Mouse (Mus musculus) layer of hippocampus, postnatal 36 days (tissue): ENCODE measurements around the gene Ksr1. TPM values are rescaled to one million over a fixed set of nuclear protein-coding genes. Genes with fewer than 3 reads are reported as not detected.

Experiments used
- DNase-seq, 2 experiments: peaks; one replicate each; pipeline ENCODE4 v3.0.0; 2022
- total RNA-seq, 2 experiments: library from RNA; stranded (reverse); gene quantifications; 2 replicates each; pipeline ENCODE4 v1.2.3; 2021

Gene Ksr1
- total RNA-seq, 2 experiments from 2014 or later, result 183 to 261 TPM

DNA sequence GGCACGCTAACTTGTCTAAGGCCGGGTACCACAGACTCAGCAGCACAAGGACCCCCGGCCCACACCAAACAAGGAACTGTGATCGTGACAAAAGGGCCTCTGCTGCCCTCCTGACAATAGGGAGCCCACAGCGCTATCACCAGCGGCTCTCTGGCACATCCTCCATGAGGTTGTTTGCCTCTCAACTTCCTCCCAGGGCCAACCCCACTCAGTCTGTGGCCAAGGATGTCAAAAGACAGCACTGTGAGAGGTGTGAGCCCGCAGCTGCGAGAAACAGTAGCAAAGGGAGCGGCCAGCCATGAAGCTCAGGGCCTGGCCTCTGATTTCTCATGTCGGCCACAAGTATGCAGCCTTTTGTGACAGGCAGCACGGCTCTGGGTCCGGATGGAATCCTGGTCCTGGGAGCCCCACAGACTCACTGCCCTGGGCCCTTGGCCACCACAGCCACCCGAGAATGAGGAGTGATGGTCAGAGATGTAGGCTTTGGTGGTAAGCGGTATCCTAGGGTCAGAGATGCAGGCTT lies 104.2 kb downstream of the Ksr1 start:
- DNase-seq, result no peak

DNA sequence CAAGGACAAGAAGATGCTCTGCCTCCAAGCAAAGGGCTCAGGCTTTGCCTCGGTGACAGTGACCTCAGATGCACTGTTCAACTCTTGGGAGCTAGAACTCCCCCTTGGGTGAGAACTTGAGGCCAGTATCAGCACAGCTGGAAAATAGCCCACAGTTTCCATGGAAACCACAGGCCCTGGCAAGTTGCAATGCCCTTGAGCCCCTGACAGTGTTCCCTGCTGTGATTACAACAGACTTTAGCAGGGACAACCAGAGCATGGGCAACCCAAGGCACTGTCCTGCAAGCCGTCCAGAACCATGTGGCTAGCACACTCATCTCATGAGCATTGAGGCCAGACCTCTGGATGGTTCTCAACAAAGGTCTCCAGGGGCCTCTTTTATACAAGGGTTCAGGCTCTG lies 106.7 kb downstream of the Ksr1 start:
- DNase-seq, result no peak

DNA sequence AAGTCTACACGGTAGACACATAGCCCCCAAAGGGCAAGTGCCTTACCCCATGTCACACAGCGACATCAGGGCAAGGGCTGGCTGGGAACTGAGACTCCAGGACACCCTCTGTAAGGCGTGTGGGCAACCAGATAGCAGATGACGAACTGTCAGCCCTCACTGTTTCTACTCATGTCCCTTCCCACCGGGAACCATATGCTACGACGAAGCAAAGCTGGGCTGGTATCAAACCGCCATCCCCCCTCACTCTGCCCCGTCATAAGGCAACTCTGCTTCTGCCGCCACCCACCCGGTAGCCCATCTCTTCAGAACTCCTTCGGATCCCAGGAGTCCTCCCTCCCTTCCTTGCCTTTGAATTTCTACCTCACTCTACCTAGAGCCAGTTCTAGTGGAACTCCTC lies 108.7 kb downstream of the Ksr1 start:
- DNase-seq, result peak in 1 of 2 experiments; percentile 33

DNA sequence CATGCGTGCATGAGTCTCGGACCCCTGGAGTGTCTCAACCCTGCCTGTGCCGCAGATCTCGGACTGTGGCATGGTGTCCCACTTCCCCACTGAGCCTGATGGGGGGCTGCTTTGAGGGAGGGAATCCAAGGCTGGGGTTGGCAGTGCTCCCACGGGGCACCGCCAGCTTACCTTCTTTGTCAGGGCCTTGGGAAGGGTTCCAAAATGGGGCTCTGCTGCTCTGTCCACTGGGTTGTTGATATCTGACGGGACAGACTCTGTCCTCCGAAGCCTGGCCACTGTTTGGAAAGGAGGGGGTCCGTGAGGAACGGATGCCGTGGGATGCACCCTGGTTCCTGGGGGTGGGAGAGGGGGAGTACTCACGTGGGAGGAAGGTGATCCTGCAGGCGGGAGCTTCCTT lies 109.9 kb downstream of the Ksr1 start:
- DNase-seq, result no peak

DNA sequence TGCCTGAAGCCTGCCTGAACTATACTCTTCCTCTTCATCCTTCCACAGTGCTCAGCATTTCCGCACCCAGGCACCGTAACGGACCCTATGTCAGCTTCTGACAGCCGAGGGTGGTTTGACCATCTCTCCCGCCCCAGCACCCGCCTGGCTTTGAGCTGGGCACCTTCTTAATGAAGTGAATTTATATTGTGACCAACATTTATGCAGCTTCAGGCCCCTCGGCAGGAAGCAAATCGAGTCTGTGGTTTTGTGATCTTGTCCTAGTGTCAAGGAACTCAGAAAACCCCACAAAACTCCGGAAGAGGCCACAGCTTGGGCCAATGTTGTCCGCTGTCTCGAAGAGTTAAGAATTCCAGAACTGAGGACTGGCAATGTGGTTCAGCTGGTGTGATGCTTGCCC lies 112.6 kb downstream of the Ksr1 start:
- DNase-seq, result no peak

DNA sequence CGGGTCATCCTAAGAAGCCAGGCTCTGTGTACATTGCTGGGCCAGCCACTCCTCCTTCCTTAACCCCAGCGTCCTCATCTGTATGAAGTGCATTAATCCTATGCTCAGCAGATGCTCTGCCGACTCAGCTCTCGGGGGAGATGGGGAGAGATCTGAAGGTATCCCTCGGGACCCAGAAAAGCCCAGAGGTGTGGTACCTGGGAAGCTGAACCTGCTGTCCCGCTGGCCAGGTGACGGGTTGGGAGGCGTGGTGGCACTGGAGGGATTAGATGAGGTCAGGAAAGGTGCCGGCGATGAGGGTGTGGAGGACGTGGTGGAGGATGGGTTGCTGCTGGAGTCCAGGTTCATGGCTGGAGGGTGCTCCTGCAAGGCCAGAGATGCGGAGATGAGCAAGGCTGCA lies 113.2 kb downstream of the Ksr1 start:
- DNase-seq, result no peak

DNA sequence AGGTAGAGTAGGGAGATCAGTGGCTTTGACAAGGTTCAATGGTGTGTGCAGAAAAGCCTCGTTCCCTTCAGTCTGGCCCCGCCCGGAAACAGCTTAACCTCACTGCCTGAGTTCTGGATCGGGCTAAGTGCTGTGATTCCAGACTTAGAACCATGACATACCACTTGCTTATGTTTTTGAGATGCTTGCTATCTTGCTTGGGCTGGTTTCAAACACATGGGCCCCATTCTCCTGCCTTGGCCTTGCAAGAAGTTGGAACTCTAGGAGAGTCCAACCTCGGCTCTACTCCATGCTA lies 114.8 kb downstream of the Ksr1 start:
- no peak for DNase-seq

DNA sequence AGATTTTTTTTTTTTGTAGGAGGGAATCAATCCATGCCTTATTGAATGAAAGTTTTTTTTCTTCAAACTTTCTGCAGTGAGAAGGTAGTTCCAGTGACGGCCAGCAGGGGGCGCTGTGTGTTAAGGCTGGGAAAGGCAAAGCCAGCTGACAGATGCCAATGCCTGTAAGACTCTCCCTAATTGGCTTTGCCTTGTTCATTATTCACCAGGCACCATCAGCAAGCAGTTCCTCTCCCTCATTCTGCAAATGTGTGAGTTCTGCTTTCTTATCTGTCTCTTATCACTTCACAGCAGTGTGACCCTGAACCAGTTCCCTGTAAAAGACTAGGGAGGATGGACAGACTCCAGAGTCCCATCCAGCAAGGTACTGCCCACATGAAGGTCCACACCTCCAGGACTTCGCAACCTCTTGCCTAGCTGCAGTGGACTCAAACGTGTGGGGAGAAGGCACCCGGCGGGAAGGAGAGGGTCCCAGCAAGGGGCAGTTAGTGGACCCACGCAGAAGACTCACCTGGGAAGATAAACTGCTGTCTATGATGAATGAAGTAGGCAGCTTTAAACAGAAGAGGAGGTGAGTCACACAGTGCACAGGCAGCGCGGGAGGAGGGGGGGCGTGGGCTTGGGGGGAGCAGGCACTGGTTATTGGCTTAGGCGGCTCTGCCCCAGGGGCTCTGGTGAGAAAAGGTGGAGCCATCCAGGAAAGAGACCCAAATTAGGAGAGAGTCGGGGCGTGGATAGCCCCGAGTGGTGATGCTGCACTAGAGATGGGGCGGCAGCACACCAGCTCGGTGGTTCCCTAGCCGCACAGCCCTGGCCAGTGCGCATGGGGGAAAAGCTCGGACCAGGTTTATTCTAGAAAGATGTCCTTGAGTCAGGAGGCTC lies 115.4 kb downstream of the Ksr1 start:
- DNase-seq, result peak; percentile 78 to 82

DNA sequence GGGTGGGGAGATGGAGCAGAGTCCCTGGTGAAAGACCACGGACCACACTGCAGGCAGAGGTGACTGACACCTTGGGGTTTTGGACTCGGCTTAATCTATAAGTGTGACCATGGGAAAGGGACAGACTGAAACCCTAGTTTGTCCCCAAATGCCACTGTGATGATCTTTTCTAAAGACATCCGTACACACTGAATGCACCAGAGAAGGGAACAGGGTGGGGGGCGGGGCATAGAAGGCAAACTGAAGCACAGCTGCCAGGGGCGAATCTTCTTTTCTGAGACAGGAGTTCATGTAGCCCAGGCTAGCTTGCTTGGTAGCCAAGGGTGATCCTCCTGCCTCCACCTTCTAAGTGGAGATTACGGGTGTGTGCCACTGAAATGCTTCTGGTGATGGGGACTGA lies 122.5 kb downstream of the Ksr1 start:
- DNase-seq, result no peak

DNA sequence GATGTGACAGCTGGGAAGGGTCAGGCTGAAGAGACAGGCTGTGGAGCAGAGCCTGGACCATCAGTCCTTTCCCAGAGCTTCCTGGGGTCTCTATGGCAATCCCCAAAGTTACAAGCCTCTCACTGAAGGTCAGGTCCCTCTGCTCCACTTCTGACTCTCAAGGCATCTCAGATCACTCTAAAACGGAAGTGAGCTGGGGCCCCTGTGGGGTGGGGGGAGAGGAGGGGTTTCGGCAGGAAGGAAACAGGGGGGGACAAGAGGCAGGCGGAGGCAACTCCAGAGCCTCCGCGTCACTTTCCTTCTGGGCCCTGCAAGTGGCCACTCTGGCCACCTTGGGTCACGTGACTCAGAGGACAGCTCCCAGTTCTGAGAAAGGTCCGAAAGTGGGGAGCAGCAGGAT lies 122.9 kb downstream of the Ksr1 start:
- no peak for DNase-seq

DNA sequence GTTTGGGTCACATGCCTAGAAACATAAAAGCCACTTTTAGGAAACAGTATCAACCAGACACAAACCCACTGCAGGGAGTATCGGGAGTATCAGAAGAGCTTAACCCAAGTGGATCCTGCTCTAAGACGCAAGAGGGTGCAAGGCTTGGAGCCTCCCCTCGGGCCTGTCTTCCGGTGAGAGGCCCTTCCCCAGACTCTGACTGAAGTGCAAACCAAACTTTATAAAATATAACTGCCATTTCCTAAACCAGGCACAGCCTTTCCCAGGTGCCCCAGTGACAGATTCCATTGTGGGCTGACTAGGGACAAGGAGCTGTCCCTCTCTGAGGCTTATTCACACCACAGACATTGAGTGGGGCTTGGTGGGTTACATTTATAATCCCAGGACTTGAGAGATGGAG lies 123.4 kb downstream of the Ksr1 start:
- DNase-seq, result no peak

DNA sequence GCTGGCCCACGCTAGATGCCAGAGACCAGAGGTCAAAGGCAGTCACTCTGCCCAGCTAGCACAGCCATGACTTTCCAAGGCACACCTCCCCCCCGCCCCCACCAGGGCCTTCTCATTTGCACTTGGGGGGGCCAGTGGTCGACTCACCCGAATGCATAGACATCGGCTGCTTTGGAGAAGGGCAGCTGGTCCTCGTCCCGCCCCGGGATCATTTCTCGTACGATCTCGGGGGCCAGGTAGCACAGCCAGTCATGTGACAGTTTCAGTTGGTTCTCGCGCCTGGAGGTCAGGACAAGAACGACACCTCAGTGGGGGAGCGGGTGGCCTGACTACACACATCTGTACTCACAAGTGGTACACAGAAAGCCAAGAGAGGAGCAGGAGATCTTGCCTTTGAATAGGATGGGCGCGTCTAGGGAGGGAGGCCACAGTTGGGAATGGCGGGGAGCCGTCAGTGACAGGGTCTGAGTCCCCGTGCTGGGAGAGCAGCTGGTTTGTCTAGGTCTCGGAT lies 125.6 kb downstream of the Ksr1 start:
- DNase-seq, result no peak

DNA sequence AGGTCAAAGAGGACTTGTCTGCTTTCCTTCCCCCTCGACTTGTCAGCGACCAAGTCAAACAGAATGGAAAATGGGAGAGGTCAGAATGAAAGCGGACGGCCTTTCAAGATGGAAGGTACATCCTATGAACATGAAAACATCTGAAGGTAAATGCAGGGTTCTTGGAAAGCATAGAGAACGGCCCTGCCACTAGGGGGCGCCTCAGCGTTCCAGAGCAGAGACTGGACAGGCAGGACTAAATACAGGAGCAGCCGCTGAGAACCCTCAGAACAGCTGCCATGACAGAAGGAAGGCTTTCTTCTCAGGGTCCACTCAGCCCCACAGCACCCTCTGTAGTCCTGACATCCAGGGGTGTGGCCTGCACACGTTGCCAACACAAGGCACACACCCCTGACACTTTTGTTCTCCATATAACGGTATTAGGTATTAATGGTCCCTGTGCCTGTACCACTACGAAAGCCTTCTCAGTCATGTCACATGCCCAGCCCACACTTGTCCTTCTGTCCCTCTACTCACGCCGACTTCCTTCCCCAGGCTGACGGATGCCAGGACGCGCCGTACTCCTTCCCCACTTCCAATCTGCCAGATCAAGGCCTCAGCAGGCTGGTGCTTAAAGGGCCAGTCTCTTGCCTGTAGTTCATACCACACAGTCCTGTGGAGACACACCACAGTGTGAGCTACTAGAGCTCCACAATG lies 126.2 kb downstream of the Ksr1 start:
- DNase-seq, result peak; percentile 40 to 50

DNA sequence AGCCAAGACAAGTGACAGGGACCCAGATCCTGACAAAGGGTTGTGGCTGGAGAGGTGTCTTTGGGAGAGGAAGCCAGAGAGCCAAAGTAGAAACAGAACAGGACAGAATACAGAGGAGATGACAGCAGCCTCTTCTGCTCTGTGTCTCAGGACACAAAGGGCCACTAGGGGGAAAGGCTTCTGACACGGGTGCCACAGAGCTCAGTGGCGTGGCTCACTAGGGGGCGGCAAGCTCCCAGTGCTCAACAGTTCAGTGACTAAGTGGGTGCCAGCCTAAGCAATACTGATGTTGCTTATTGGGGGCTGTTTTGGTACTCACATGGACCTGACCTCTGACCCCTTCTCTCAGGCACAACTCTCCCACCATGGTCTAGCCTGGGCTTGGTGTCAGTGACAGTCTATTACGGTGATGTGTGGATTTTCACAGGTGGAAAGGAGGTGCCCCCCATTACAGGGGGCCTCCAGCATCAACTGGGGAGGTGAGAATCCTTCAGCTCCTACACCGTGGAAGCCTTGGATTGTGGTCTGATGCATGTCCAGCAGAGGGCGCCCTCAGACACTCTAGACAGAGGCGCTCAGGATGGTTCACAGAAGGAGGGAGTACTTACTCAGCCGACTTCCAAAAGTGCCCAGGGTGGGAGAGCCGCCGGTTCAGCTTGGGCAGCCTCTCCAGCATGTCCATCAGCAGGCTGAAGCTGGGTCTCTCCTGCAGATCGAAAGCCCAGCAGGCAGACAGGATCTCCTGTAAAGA lies 127.1 kb downstream of the Ksr1 start:
- peak; percentile 54 to 67 for DNase-seq

DNA sequence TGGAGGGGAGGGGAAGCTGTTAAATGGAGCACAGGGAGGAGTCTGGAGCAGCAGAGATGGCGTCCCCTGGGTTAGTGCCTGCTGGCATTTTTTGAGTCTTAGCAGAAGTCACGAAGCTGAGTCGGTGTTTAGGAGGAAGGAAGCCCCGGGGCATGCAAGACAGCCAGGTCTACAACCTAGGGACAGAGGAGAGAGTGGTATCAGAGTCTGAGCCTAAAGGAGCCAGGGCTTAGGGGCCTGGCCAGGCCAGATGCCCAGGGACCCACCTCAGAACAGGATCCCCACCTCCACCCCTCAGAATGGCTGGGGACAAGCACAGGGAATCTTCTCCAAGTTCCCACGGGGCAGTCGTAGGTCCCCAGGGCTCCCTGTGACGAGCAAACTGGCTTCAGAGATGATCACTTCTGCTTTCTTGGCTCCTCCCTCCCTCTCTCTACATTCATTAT lies 129.0 kb downstream of the Ksr1 start:
- no peak for DNase-seq

DNA sequence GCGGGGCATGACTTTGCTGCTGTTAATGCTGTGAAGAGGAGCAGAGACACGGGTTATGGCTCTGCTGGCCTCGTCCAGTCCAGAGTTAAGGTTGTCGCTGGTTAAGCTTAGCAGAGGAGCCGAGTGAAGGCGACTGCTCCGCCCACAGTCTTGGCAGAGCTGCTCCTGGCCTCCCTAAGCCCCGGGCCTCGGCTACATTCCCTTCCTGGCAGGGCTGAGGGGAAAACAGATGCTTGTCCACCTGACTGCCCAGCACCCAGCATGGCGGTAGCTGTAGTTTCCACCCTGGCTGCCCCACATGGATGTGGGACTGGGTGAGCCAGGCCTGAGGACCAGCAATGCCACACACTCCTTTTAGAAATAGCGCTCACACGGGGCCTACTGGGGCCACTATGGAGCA lies 130.0 kb downstream of the Ksr1 start:
- no peak for DNase-seq

DNA sequence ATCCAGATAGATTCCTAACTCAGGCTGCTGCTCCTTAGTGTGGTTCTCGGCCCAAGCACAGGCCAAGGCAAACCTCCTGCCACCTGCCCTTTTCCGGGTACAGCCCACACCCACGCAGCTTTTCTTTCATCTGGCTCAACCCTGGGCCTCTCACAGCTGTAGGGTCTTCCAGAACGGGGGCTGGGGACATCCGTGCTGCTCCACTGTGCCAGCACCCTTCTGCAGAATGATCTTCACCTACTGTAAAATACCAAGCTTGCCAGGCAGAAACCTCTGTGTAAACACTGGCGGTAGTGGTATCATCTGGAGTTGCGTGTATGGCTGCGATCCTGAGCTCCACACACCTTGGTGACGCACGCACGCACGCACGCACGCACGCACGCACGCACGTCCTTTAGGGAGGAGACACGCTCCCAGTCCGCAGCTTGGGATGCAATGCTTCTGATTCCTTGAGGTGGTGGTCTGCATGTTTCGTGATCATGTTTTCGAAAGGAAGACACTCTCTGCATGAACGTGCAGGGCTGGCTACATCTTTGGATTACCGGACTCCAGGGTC lies 130.5 kb downstream of the Ksr1 start:
- DNase-seq, result no peak

DNA sequence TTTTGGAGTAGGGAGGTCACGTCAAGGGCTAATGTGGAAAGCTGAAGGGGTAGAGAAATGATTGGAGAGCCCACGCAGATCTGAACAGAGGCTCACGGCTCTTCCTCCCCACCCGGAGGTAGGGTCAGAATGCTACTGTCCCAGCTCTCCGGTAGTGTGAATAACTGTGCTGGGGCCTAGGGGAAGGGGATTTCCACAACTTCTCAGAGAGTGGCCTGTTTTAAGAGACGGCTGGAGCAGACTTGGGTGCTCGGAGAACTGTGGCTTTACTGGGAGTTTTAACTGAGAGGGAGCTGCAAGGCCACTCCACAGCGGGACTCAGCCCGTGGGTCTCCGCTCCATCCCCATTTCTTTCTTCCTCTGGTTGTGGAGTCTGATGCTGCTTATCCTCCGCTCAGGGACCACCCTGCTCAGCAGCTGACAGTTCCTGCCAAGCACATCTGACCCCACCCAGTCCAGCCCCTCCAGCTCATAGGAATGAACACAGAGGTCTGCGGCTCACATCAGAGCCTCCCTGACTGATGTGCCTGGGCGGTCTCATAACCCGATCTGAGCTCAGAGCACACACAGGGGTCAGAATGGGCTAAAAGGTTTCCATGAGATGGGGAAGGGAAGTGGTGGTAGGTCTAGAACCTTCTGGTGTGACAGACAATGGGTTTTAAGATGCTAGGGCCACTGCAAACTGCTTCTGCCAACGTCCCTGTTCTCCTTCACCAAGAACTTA lies 131.4 kb downstream of the Ksr1 start:
- DNase-seq, result no peak

DNA sequence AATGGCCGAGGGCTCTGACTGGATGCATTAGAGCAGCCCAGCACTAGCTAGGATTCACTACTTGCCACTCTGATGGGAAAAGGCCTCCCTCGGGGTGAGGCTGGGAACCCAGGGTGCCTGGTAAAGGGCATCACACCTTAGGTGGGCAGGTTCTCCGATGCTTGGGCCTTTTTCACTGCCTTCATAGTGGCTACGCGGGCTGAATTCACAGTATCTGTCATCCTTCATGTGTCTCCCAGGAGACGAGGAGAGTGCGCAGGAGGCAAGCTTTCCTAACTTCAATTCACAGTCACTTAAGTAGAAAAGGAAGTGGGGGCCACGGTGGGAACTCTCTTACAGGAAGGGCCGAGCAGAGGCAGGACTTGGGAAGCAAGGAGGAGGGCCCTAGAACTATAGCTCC lies 132.4 kb downstream of the Ksr1 start:
- DNase-seq, result no peak

DNA sequence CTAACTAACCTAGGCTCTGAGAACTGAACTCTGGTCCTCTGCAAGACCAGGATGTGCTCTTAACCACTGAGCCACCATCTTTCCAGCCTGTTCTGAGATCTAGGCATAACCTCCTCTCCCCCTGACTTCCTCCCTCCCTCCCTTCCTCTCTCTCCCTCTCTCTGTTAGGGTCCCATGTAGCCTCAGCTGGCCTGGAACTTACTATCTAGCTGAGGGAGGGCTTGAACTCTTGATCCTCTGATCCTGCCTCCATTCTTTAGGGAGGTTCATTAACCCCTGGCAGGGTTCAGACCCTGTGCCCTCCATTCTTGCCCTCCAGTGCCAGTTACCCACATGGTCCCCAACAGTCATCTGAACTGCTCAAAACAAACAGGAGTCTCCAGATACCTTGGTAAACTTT lies 133.2 kb downstream of the Ksr1 start:
- no peak for DNase-seq

DNA sequence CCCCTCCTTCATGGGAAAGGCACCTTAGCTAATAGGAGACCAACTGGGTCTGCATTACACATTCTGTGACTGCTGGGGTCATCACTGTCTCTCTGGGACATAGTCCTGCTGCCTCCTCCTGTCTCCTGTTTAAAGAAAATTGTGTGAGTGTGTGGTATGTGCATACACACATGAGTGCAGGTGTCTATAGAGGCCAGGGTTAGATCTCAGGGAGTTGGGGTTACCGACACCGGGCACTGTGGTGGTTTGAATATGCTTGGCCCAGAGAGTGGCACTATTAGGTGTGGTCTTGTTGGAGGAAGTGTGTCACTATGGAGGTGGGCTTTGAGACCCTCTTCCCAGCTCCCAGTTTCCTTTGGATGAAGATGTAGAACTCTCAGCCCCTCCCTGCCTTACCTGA lies 133.7 kb downstream of the Ksr1 start:
- no peak for DNase-seq

DNA sequence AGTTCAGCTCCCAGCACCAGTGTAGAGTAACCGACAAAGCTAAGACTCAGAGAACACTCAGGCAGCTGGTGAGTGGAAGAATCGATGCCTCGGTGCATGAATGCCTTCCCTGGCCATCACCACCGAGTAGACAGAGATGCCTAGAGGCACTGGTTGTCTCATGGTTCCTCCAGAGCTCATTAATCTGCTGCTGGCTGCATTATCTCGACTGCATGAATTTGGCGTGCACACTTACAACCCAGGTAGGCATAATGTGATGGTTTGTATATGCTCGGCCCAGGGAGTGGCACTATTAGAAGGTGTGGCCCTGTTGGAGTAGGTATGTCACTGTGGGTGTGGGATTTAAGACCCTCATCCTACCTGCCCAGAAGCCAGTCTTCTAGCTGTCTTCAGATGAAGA lies 137.3 kb downstream of the Ksr1 start:
- DNase-seq, result no peak
